Mouse (Mus musculus) monocyte, adult 2 months (primary cell): ENCODE measurements around the gene Rep15.

Experiments used
- DNase-seq, 2 experiments: peaks; one replicate each; pipeline ENCODE4 v3.0.0; 2022; ENCODE audit warnings: low spot score in 2 of 2, low read depth in 1 of 2

The Rep15 gene

GRCm38 (mm10) chr6:147029591-147029990, 2.8 kb upstream of the Rep15 start:
- no peak for DNase-seq

GRCm38 (mm10) chr6:147030096-147030885, 2.1 kb upstream of the Rep15 start:
- no peak for DNase-seq

DNA sequence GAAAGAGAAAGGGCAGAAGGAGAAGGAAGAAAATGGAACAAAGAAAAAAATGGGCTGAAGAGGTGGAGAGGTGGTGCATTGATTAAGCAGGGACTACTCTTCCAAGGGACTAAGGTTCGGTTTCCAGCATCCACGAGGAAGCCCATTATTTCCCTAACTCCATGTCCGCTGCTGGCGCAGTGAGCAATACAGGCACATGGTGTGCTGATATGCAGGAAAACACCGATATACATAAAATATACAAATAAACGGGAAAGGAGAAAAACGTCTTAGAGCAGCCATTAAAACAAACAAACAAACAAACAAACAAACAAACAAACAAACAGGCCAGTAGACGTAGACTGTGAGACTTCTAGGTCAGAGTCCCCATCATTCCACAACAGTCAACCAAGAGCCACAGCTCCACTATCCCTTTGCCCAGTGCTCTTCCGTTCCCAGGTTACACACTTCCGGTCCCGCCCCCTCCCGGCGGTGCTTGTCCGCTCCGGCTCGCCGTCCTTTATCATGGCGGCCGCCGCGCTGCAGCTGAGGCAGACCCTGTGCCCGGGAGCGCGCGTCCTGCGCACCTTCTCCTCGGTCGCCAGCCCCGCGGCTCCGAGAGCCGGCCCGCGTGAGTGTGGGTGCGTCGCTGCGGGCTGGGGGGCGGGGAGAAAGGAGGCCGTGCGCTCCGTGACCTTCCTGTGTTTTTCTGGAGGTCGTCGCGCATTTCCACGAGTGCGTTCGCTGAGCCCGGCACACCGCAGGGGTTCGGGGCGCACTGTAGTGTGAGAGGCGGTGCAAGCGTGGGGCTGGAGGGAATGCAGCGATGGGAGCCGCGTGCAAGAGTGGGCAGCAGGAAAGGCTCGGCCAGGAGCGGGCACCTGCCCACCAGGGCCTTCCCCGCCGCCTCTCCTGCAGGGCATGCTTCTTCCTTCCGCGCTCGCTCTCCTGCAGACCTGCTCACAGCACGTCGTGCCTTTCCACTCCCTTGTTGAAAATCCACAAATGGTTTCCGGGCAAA, 10.2 kb downstream of the Rep15 start, which contains the start of gene Mrps35:
Gene Mrps35 (plus strand): TSS at position 474 of the 1,000 bp plus-strand sequence.
- DNase-seq = peak; percentile 34 to 69

DNA sequence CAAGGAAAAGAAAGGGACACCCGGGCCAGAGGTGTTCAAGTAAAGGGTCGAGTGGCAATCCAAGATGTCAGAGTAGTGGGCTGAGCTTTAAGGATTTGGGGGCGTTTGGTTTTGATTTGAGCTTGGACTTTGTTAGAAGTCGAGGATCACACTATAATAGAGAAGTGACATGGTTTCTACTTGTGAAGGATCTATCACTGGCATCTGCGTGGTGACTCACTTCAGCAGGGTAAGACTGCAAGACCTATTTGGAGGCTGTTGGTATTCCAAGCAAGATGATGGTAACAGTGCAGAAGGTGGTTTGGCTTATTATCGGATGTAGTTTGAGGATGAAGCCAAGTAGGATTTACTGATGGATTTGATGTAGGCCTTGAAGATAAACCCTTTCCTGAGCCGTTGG, 11.2 kb downstream of the Rep15 start:
- no peak for DNase-seq

DNA sequence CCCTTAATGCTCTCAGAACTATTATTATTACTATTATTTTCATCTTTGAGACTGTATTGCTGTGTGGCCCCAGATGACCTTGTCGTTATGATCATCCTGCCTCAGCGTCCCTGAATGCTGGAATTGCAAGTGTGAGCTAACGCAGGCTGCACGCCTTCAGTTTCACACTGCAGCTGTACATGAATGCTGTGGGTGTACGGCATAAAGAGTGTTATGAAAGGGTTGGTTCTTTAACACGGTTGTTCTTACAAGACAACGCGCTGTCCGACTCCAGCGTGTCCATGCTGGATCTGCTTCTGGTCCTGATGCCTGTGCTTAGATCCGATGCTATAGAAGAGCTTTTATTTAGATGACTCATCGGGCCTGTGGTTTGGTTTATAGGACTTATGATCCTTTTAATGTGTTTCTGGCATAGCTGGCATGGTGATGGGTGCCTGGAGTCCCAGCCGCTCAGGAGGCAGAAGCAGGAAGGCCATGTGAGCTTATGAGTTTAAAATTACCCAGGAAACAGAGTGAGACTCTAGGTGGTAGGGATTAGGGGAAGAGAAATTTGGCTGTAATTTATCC, 16.9 kb downstream of the Rep15 start:
- DNase-seq = no peak

- no peak for DNase-seq
Observed at GRCm38 (mm10) chr6:147051666-147052065, 19.3 kb downstream of the Rep15 start.

- no peak for DNase-seq
Observed at GRCm38 (mm10) chr6:147052440-147052839, 20.1 kb downstream of the Rep15 start.

- DNase-seq = no peak
Observed at GRCm38 (mm10) chr6:147053785-147054646, 21.6 kb downstream of the Rep15 start.

DNA sequence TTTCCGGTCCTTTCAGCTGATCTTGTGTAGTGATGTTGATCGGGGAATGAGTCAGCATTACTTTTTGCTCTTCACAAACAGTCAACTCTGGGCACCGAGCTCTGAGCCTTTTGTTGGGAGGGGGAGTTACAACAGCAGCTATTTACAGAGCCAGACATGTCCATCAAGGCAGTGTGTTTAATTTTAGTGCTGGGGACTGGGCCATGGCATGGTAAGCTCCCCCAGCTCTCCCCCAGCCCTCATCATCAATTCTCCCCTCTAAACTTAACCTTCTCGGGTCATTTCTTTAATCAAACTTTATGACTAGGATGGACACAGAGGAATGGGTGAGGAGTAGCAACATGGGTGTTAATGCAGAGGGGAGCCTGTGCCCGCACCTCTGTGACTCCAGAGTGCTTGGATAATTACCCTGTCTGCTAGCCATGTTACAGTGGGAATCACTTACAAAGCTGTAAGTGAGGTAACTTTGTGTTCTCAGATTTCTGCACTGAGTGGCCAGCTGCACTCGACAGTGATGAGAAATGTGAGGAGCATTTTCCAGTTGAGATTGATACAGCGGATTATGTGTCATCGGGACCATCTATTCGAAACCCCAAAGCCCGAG, 23.1 kb downstream of the Rep15 start:
- no peak for DNase-seq

GRCm38 (mm10) chr6:147059326-147059725, 26.9 kb downstream of the Rep15 start:
- no peak for DNase-seq

DNA sequence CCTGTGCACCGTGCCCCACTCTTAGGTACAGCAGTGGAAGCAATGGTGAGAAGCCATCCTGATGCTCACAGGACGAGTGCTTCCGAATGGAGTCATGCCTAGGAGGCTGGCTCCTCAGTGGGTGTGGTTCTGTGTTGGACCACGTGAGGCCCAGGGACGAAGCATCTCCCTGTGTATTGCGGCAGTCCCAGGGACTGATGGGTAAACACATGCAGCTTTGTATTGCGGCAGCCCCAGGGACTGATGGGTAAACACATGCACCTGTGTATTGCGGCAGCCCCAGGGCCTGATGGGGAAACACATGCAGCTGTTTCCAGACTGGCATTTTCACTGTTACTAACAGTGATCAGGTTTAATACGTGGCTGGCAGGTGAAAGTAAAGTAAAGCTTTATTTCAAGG, 29.2 kb downstream of the Rep15 start:
- no peak for DNase-seq

DNA sequence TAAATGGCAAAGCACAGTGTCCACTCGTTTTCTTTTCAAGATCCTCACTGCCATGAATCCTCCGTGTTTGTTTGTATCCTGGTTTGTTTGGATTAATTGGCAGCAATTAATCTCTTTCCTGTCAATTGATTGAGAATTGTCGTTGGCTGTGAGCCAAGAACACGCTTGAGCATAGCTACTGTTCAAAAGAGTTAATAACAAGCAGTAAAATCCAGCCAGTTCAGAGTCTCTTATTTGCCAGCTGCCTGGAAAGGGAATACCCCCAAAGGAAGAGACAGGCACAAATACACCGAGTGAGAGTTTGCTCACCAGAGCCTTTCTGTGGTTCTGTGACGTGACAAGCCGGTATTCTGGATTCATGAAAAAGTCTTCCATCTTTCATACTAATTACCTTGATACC, 29.6 kb downstream of the Rep15 start:
- DNase-seq = no peak

DNA sequence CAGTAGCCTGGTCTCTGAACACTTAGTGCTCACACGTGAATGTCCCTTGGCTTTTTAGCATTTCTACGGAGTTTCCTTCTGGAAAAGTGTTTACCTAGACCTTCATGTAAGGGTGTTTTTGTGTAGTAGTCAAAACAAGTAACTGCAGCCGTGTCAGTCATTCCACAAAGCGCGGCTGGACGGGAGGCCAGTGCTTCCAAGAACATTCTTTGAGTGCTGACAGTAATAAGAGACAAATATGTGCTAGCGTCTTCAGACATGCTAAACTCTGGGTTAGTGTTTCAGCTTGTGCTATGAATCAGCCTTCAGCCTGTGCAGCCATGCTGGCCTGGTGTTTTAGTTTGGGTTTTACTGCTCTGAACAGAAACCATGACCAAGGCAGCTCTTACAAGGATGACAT, 30.3 kb downstream of the Rep15 start:
- no peak for DNase-seq

DNA sequence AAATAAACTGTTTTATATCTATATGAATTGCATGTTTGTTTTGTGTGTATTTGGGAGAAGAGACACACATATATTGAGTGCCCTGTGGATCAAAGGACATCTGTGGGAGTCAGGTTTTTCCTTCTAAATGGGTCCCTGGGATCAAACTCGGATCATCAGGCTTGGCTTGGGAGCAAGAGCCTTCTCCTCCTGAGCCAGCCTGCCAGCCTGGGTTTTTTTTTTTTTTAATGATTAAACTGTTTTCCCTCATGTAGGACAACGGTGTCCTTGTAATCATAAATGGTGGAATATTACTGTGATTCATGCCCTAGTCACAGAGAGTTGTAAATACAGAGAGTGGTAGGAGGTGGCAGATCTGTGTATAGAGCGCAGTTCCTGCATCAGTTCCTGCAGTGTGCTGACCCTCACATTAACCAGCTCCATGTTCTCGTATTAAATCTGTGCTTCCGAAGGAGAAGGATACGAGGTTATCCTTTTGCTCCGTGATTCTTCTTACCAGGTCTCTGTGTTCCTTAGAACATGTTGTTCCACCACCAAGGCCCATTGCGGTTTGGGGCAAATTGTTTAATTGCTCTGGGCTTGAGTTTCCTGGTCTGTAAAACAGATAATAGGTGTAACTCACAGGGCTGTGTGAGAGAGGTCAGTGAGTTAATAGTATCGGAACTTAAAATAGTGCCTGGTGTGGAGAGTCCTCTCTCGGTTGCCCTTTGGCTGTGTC, 32.0 kb downstream of the Rep15 start:
- no peak for DNase-seq

DNA sequence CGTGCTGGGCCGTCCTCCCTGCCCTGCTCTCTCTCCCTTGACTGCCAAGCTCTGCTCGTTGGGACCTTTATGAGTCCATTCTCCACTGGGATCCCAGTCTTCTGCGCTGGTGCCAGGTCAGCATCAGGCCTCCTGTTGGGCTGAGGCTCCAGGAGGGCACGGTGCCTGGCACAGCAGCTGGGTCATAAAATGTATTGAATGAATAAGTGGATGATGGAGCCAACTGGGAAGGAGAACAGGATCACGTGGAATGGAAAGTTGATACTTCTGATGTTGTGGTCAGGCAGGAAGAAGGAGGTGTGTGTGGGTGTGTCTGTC, 32.5 kb downstream of the Rep15 start:
- no peak for DNase-seq

- no peak for DNase-seq
Observed at GRCm38 (mm10) chr6:147075808-147076387, 43.5 kb downstream of the Rep15 start.

- no peak for DNase-seq
Observed at GRCm38 (mm10) chr6:147076878-147077277, 44.5 kb downstream of the Rep15 start.

- DNase-seq = no peak
Observed at GRCm38 (mm10) chr6:147079919-147080318, 47.5 kb downstream of the Rep15 start.
